Mouse (Mus musculus): ENCODE results near the gene Ear14. TPM values are rescaled to one million over a fixed set of nuclear protein-coding genes. Genes with fewer than 3 reads are reported as not detected.
"Not testable (repeated sequence)": the region's sequence is repeated elsewhere in the genome, so short reads cannot be mapped to it uniquely, and the experiment has no call there.

Gene Ear14
- polyA plus RNA-seq, 1 experiment from 2014 or later: not detected

DNA sequence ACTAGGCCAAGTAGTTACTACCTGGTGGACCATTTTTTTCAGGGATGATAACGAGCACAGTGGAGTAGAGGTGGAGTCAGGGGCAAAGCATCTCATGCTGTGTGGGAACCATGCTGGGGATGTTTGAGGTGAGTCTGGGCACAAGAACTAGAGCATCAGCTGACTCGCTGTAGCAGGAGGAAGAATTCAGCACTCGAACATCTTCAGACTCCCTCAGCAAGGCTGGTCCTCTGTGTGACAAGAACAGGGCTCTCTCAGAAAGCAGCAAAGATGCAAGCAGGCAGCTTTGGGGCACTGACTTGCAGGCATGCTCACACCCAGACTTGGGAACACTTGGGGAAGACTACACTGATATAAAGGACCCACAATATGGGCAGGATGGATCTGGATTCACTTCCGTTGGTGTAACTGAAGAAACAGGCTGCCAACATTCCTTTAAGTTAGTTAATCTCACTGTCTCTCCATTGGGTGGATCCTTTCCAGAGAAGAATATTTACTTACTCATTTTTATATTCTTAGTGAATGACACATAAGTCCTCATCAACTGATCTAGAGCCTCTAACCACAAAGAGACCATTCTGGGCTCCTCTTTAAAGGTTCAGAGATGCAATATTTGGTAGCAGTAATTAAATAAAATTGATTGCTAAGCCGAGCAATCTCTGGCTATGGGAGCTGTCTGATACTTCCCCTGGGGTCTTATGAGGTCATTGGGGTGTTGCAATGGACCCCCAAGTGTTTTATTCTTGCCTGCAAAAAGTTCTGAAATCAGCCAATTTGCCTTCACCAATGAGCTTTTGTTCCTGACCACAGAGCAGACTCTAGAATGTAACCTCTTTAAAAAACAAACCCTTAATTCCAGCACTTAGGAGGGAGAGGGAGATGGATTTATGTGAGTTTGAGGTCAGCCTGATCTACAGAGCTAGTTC lies 3.8 kb upstream of the Ear14 start, which contains the start of gene Ang2:
Gene Ang2 (minus strand): TSS at position 51 of the 926 bp plus-strand sequence.
- H3K27ac ChIP-seq: no peak within 1 kb of the TSS
- H3K9ac ChIP-seq: no peak within 1 kb of the TSS
- no peaks in the 10 kb centered on the region for H3K9me3 ChIP-seq (replicated peaks)
- no peak for ATAC-seq (ENCODE audit: low FRiP score)
- H3K4me3 ChIP-seq: no peak within 1 kb of the TSS
- H3K27me3 ChIP-seq: no peaks in the 10 kb centered on the region
- no peaks in the 10 kb centered on the region for H3K4me1 ChIP-seq
- WGBS: 81% methylated on average over 5 of the region's 5 CpGs
- no peak within 1 kb of the TSS for H3K4me2 ChIP-seq (replicated peaks)
- no peaks in the 10 kb centered on the region for H3K36me3 ChIP-seq

DNA sequence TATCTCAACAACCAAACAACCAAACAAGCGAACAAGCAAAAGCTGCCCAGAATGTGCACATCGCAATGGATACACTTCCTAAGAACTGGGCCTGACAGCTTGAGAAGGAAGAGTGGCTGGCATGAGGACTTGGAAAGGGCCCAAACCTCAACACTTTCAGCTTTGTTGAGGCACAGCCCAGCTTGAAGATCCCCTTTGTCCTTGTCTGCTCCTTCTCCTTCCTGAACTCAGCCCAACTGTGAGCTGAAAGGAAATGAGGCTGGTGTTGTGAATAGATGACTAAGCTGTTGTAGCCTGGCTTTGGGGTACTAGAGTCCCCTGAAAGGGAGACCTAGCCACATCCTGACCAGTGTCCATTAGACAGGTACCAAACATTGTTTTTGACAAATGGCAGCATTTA lies 3.1 kb upstream of the Ear14 start:
- Histone ChIP-seq H3K36me3 (no peaks in the 10 kb centered on the region), H3K4me2 (replicated peaks) (no peak overlapping the region), H3K9ac (no peak overlapping the region), H3K4me3 (no peak overlapping the region), H3K27me3 (no peaks in the 10 kb centered on the region), H3K9me3 (replicated peaks) (no peaks in the 10 kb centered on the region), H3K4me1 (no peaks in the 10 kb centered on the region), H3K27ac (no peak overlapping the region)
- 90% methylated on average over 2 of the region's 2 CpGs for WGBS
- no peak for ATAC-seq (ENCODE audit: low FRiP score)

DNA sequence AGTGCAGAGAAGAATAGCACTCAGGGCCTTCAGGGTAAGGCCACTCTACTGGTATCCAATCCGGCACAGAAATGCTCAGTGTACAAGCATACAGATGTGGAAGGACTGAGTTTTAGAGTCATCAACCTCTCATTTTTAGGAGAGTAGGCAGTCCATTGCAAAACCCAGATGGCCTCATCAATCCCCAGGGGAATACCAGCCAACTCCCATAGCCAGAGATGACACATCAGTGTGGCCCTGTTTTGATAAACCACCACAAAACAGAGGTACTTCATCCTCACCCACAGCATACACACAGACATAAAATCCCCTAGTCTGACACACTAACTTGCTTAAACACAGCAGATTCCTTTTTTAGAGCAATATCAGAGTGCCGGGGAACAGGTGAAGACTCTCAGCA lies 2.7 kb upstream of the Ear14 start:
- Histone ChIP-seq H3K9ac (no peak overlapping the region), H3K27me3 (no peaks in the 10 kb centered on the region), H3K4me3 (no peak overlapping the region), H3K9me3 (replicated peaks) (no peaks in the 10 kb centered on the region), H3K27ac (no peak overlapping the region), H3K4me1 (no peaks in the 10 kb centered on the region), H3K36me3 (no peaks in the 10 kb centered on the region), H3K4me2 (replicated peaks) (no peak overlapping the region)
- WGBS: 90% methylated on average over 2 of the region's 2 CpGs
- no peak for ATAC-seq (ENCODE audit: low FRiP score)

DNA sequence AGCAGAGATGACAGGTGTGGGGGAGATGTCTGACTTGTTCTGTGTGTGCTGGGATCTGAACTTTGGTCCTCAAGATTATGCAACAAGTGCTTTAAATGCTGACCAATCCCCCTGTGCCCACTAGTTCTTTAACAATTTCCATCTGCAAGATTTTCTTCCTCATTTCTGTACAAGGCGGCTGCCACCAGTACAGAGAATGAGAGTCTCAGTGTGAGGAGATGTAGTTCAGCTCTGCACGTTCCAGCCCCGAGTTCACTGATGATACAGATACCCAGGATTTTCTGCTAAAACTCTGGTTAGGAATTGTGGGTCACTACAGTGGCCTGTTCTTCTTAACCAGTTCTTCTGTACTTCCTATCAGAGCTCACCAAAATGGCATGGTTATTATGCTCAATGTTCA lies 16.9 kb downstream of the Ear14 start:
- H3K27me3 ChIP-seq; H3K27ac ChIP-seq; H3K4me1 ChIP-seq; H3K9me3 ChIP-seq (replicated peaks); H3K36me3 ChIP-seq; H3K9ac ChIP-seq; H3K4me3 ChIP-seq; ATAC-seq (ENCODE audit: low FRiP score); H3K4me2 ChIP-seq (replicated peaks): not testable (repeated sequence)
- WGBS: 100% methylated on average over 3 of the region's 3 CpGs

DNA sequence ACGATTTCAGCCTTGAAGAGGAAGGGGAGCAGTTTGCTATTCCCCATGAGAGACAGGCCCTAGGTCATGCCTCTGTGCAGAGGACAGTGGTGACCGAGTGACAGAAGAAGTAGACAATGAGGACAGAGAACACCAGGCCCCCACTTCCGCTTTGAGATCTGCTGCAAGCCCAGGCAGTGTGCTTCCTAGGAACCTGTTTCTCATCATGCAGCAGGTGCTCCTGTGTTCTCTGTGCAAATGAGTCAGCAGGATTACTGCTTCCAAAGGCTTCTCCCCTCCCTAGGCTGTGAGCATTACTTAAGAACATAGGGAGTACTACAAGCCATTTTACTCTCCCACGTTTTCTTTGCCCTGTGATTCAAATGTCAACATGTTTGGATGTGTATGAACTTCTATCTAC lies 26.5 kb downstream of the Ear14 start:
- H3K4me2 ChIP-seq (replicated peaks); H3K4me1 ChIP-seq; H3K4me3 ChIP-seq; ATAC-seq (ENCODE audit: low FRiP score); H3K9ac ChIP-seq; H3K36me3 ChIP-seq; H3K27ac ChIP-seq; H3K27me3 ChIP-seq; H3K9me3 ChIP-seq (replicated peaks): not testable (repeated sequence)
- 65% methylated on average over 4 of the region's 4 CpGs for WGBS

DNA sequence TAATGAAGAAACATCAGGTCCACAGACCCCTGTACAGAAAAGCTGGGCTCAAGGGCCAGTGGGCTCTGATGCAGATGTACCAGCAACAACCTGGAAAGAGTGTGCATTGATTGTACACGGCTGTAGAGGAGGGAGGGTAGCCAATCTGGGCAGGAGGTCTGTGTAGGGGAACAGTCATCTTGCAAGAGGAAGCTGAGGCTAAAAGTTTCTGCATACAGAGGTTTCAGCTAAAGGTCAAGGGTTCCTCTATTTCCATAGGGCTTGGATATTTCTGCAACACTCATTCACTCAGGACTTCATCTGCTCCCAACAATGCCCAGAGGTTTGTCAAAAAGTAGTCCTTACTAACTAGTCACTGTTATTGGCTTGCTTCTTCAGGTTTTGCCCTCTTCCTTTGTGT lies 34.3 kb downstream of the Ear14 start:
- 80% methylated on average over 1 of the region's 1 CpGs for WGBS
- H3K9me3 ChIP-seq (replicated peaks); H3K4me3 ChIP-seq; H3K4me2 ChIP-seq (replicated peaks); H3K27ac ChIP-seq; H3K9ac ChIP-seq; ATAC-seq (ENCODE audit: low FRiP score); H3K4me1 ChIP-seq; H3K27me3 ChIP-seq; H3K36me3 ChIP-seq: not testable (repeated sequence)

DNA sequence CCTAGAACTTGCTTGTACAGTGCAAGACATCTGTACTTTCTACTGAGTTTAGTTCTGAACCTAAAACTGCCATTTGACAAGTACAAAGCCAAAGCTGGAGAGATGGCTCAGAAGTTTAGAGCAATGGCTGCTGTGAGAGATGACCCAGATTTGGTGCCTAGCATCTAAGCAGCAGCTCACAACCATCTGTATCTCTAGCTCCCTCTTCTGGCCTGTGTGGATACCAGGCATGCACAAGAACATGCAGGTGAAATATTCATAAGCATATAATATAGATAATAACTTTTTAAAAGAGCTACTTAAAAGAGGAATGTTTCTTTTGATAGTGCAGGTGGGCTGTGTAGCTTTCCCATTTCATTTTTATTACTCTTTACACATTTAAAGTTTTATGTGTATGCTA lies 37.7 kb downstream of the Ear14 start:
- Histone ChIP-seq H3K9ac (no peak overlapping the region), H3K4me1 (no peaks in the 10 kb centered on the region), H3K27me3 (no peaks in the 10 kb centered on the region), H3K9me3 (replicated peaks) (no peaks in the 10 kb centered on the region), H3K4me3 (no peak overlapping the region), H3K4me2 (replicated peaks) (no peak overlapping the region), H3K27ac (no peak overlapping the region), H3K36me3 (no peaks in the 10 kb centered on the region)
- ATAC-seq (ENCODE audit: low FRiP score): no peak

DNA sequence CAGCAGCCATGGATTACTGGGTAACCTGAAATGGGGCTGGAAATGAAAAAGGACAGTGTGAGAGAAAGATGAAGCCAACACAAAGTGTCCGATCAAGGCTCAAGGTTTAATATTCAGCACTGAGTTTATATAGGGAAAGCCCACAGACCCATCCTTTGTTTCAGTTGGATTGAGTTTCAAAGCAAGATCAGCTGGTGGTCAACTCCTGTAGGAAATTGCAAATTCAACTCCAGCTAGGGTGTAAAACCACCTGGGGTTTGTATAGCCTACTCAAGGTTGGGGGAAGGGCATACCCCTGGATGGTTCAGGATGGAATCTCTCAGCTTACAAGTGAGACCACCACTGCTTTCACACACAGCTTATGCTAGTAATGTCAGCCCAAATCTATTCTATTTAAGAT lies 44.5 kb downstream of the Ear14 start:
- H3K9ac ChIP-seq: no peak overlapping the region
- no peak for ATAC-seq (ENCODE audit: low FRiP score)
- no peak overlapping the region for H3K27ac ChIP-seq
- WGBS: 71% methylated on average over 1 of the region's 1 CpGs
- H3K9me3 ChIP-seq (replicated peaks): no peaks in the 10 kb centered on the region
- H3K4me3 ChIP-seq: no peak overlapping the region
- no peaks in the 10 kb centered on the region for H3K4me1 ChIP-seq
- no peaks in the 10 kb centered on the region for H3K27me3 ChIP-seq
- H3K36me3 ChIP-seq: no peaks in the 10 kb centered on the region
- no peak overlapping the region for H3K4me2 ChIP-seq (replicated peaks)

DNA sequence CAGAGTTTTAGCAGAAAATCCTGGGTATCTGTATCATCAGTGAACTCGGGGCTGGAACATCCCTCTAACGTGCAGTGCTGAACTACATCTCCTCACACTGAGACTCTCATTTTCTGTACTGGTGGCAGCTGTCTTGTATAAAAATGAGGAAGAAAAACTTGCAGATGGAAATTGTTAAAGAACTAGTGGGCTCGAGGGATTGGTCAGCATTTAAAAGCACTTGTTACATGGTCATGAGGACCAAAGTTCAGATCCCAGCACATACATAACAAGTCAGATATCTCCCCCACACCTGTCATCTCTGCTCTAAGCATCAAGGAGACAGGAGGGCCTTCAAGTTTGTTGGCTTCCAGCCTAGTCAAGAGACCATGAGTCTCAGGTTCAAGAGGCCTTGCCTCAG lies 47.2 kb downstream of the Ear14 start:
- no peak for ATAC-seq (ENCODE audit: low FRiP score)
- no peaks in the 10 kb centered on the region for H3K9me3 ChIP-seq (replicated peaks)
- H3K4me1 ChIP-seq: no peaks in the 10 kb centered on the region
- H3K27me3 ChIP-seq: no peaks in the 10 kb centered on the region
- no peak overlapping the region for H3K4me3 ChIP-seq
- H3K36me3 ChIP-seq: no peaks in the 10 kb centered on the region
- 84% methylated on average over 3 of the region's 3 CpGs for WGBS
- H3K4me2 ChIP-seq (replicated peaks): no peak overlapping the region
- H3K27ac ChIP-seq: no peak overlapping the region
- no peak overlapping the region for H3K9ac ChIP-seq

DNA sequence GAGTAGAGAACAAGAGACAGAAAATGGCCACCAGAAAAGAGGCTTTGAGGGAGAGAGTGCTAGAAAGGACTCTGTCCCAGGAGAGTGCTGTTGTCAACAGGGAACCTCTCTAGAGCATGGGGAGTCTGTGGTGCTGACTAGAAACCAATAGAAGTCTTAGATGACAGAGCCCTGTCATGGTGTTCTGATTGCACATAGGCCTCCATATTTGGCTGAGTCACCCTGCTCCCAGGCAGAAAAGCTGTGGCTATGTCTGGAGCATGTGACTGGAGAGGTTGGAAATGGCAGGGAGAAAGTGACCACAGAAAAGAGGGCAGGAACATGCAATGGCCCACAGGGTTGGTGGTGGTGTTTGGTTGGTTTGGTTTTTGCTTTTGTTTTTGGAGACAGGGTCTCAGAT lies 49.0 kb downstream of the Ear14 start:
- H3K9me3 ChIP-seq (replicated peaks); H3K4me1 ChIP-seq; H3K27ac ChIP-seq; H3K4me3 ChIP-seq; H3K4me2 ChIP-seq (replicated peaks); H3K27me3 ChIP-seq; H3K36me3 ChIP-seq; H3K9ac ChIP-seq; ATAC-seq (ENCODE audit: low FRiP score): not testable (repeated sequence)

DNA sequence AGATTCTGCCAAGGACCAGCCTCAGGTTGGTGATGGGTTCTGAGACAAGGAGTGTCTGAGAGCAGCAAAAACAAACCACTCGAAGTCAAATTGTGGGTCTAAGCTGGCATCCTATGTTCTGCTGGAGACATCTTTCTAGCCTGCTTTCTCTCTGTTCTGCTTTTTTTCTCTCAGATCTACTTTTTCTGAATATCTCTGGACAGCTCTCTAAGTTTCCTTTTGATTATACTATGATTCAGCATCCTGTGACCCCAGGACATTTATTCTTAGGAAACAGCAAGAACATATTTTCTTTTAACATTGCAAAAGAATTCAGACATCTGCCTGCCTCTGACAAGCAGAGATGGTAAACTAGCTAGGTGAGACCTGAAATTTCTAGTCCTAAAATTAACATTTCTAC lies 50.4 kb downstream of the Ear14 start:
- Histone ChIP-seq H3K4me3 (no peak overlapping the region), H3K9ac (no peak overlapping the region), H3K9me3 (replicated peaks) (no peaks in the 10 kb centered on the region), H3K27me3 (no peaks in the 10 kb centered on the region), H3K4me2 (replicated peaks) (no peak overlapping the region), H3K27ac (no peak overlapping the region), H3K4me1 (no peaks in the 10 kb centered on the region), H3K36me3 (no peaks in the 10 kb centered on the region)
- WGBS: 87% methylated on average over 1 of the region's 1 CpGs
- ATAC-seq (ENCODE audit: low FRiP score): no peak
